Mouse (Mus musculus) lung, embryonic 14.5 days (tissue): ENCODE data around the gene Fyb2. TPM values are rescaled to one million over a fixed set of nuclear protein-coding genes. Genes with fewer than 3 reads are reported as not detected.

Experiments
- ATAC-seq: fragments of 200-750 bp; cut with Nextera tagmentation; 2 replicates; pipeline ENCODE4 v1.8.0; 2017; ENCODE audit warnings: mild to moderate bottlenecking, moderate TSS enrichment, moderate library complexity; ENCODE audit not compliant: insufficient read depth
- DNase-seq: peaks from one replicate; pipeline ENCODE4 v3.0.0-alpha.2; 2015
- H3K27ac ChIP-seq: fragments of 300-500 bp; sonication (generic); 2 replicates; pipeline ENCODE4 v1.5.1; 2014; ENCODE audit warnings: low read depth, mild to moderate bottlenecking, moderate library complexity
- H3K27me3 ChIP-seq: fragments of 300-500 bp; sonication (generic); 2 replicates; pipeline ENCODE4 v1.6.1; 2014; ENCODE audit warnings: low read length, control low read depth; ENCODE audit not compliant: insufficient read depth
- H3K36me3 ChIP-seq: fragments of 300-500 bp; sonication (generic); 2 replicates; pipeline ENCODE4 v1.6.1; 2014; ENCODE audit warnings: control low read depth; ENCODE audit not compliant: insufficient read depth
- H3K4me1 ChIP-seq: fragments of 300-500 bp; sonication (generic); 2 replicates; pipeline ENCODE4 v1.6.1; 2014; ENCODE audit warnings: antibody characterized with exemption, control low read depth; ENCODE audit not compliant: insufficient read depth
- H3K4me2 ChIP-seq: fragments of 300-500 bp; sonication (generic); 2 replicates; pipeline ENCODE4 v1.6.1; 2014; ENCODE audit warnings: mild to moderate bottlenecking
- H3K4me3 ChIP-seq: fragments of 300-500 bp; sonication (generic); 2 replicates; pipeline ENCODE4 v1.5.1; 2014; ENCODE audit warnings: low read depth, low read length
- H3K9ac ChIP-seq: fragments of 300-500 bp; sonication (generic); 2 replicates; pipeline ENCODE4 v1.6.1; 2014
- H3K9me3 ChIP-seq: fragments of 300-500 bp; sonication (generic); 2 replicates; pipeline ENCODE4 v1.6.1; 2016; ENCODE audit warnings: low read depth, low read length, control low read depth
- CTCF ChIP-seq: IDR thresholded peaks from 2 replicates; pipeline ENCODE4 v1.5.1; 2016; ENCODE audit warnings: antibody characterized with exemption, low read depth
- WGBS: fragments of 180-500 bp; shearing (Covaris S2); extraction: QIAGEN DNeasy Blood & Tissue Kit; methylation state at CpG from one replicate; pipeline ENCODE4 v1.1.7; 2014; 5-methylcytosine and 5-hydroxymethylcytosine counted together
- polyA plus RNA-seq: library from polyadenylated mRNA; unstranded; fragments of >200 nt; fragmentation: Nextera tagmentation; extraction: Ambion mirVana; gene quantifications from 2 replicates; pipeline ENCODE4 v1.2.1, GENCODE M21; 2014

Gene Fyb2
- polyA plus RNA-seq, 1 experiment from 2014 or later, result not detected

- no peak overlapping the region for H3K9ac ChIP-seq
- no peak for DNase-seq
- ATAC-seq, result no peak
- no peak overlapping the region for H3K4me2 ChIP-seq
- no peaks in the 10 kb centered on the region for H3K4me1 ChIP-seq
- WGBS, result 48% methylated on average over 6 of the region's 6 CpGs
- no peaks in the 10 kb centered on the region for H3K36me3 ChIP-seq
- no peaks in the 10 kb centered on the region for H3K27me3 ChIP-seq
- H3K4me3 ChIP-seq, result no peak overlapping the region
- no peak overlapping the region for H3K27ac ChIP-seq
- H3K9me3 ChIP-seq, result no peaks in the 10 kb centered on the region
- no peak for TF ChIP-seq CTCF
Observed at GRCm38 (mm10) chr4:104939535-104939934, 26.3 kb downstream of the Fyb2 start.

GRCm38 (mm10) chr4:104941895-104942294, 28.6 kb downstream of the Fyb2 start:
- no peak overlapping the region for H3K4me2 ChIP-seq
- WGBS, result 83% methylated on average over 1 of the region's 1 CpGs
- DNase-seq, result no peak
- H3K36me3 ChIP-seq, result no peaks in the 10 kb centered on the region
- H3K27me3 ChIP-seq, result no peaks in the 10 kb centered on the region
- no peak for TF ChIP-seq CTCF
- ATAC-seq, result no peak
- no peak overlapping the region for H3K27ac ChIP-seq
- no peaks in the 10 kb centered on the region for H3K9me3 ChIP-seq
- no peak overlapping the region for H3K9ac ChIP-seq
- H3K4me3 ChIP-seq, result no peak overlapping the region
- no peaks in the 10 kb centered on the region for H3K4me1 ChIP-seq

DNA sequence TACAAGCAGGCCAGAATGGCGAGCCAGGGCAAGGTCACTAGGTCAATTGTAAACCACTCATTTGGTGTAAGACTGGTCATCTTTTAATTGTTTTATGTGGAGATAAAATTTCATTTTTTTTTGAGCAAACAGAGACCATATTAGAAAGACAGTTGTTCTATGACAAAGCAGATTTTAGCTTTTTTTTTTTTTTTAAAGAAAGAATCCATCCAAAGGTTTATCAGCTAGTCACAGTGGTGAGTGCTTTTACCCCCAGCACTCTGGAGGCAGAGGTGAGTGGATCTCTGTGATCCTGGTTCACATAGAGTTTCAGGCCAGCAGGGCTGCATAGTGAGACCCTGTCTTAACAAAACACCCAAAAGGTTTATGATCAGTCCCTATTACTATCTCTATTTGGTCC, 31.2 kb downstream of the Fyb2 start:
- Histone ChIP-seq H3K9ac (no peak overlapping the region), H3K27ac (no peak overlapping the region), H3K36me3 (no peaks in the 10 kb centered on the region), H3K27me3 (no peaks in the 10 kb centered on the region), H3K4me1 (no peaks in the 10 kb centered on the region), H3K9me3 (no peaks in the 10 kb centered on the region), H3K4me3 (no peak overlapping the region), H3K4me2 (no peak overlapping the region)
- 64% methylated on average over 1 of the region's 1 CpGs for WGBS
- ATAC-seq (no peak), DNase-seq (no peak)
- no peak for TF ChIP-seq CTCF

- DNase-seq (peak; percentile 67), ATAC-seq (no peak)
- Histone ChIP-seq H3K27me3 (no peaks in the 10 kb centered on the region), H3K4me3 (no peak overlapping the region), H3K9me3 (no peaks in the 10 kb centered on the region), H3K9ac (no peak overlapping the region), H3K4me1 (no peaks in the 10 kb centered on the region), H3K27ac (no peak overlapping the region), H3K4me2 (no peak overlapping the region), H3K36me3 (no peaks in the 10 kb centered on the region)
- TF ChIP-seq CTCF, result no peak
- 24% methylated on average over 4 of the region's 4 CpGs for WGBS
Observed at GRCm38 (mm10) chr4:104948886-104949285, 35.6 kb downstream of the Fyb2 start.

DNA sequence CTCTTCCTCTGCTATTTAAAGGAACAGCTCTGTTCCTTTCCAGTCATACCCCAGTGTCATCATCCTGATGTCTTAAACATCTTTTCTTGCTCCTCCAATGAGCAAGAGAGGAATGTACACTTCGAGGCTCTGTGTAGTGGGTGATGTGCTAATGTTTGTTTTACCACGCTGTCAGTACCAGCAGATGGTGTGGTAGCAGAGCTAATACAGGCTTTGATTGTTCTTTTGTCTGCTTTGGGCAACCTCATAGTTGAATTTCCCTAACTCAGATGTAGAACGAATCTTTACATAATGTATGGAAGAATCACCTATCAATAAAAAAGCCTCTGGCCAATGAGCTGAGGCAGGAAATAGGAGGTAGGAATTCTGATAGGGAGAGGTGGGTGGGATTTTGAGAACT, 36.0 kb downstream of the Fyb2 start:
- no peaks in the 10 kb centered on the region for H3K27me3 ChIP-seq
- ATAC-seq, result no peak
- no peaks in the 10 kb centered on the region for H3K36me3 ChIP-seq

DNA sequence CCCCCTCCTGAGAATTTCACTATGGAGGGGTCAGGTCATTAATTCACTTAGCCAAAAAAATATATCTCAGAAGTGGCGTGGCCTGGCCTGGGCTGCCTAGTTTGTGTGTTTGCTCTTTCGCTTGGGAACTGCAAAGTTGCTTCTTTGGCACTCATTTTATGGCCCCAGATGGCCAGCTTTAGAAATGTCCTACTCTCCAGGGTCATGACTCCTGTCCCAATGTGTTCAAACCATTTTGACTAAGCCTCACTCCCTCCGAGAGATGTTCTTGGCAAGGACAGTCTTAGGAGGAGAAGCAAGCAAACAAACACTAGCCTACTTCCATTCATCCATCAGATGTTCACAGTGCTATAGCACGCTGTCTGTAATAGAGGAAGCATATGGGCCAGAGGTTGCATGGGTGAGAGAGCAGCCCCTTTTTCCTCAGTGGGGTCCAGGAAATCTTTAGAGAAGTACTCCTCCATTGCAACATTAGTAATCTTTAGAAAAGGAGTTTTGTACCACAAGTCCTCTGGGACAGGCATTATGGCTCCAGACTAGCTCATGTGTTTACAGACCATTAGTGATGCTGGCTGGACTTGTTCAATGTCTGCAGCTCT, 38.1 kb downstream of the Fyb2 start:
- ATAC-seq (no peak), DNase-seq (no peak)
- 68% methylated on average over 4 of the region's 4 CpGs for WGBS
- Histone ChIP-seq H3K4me1 (no peaks in the 10 kb centered on the region), H3K4me2 (no peak overlapping the region), H3K9me3 (no peaks in the 10 kb centered on the region), H3K27me3 (no peaks in the 10 kb centered on the region), H3K4me3 (no peak overlapping the region), H3K9ac (no peak overlapping the region), H3K27ac (no peak overlapping the region), H3K36me3 (no peaks in the 10 kb centered on the region)
- TF ChIP-seq CTCF, result no peak

More for the DNA sequence above, 36.0 kb downstream of the Fyb2 start:
- no peak overlapping the region for H3K9ac ChIP-seq
- TF ChIP-seq CTCF, result no peak
- H3K4me2 ChIP-seq, result no peak overlapping the region
- no peaks in the 10 kb centered on the region for H3K9me3 ChIP-seq
- WGBS, result 36% methylated on average over 3 of the region's 3 CpGs
- no peak overlapping the region for H3K4me3 ChIP-seq
- no peak for DNase-seq
- no peak overlapping the region for H3K27ac ChIP-seq
- no peaks in the 10 kb centered on the region for H3K4me1 ChIP-seq

- peak; percentile 42 for DNase-seq
Observed at GRCm38 (mm10) chr4:104956691-104957090, 43.4 kb downstream of the Fyb2 start.

More at GRCm38 (mm10) chr4:104956691-104957090, 43.4 kb downstream of the Fyb2 start:
- WGBS, result 45% methylated on average over 7 of the region's 7 CpGs
- no peak for TF ChIP-seq CTCF
- Histone ChIP-seq H3K4me2 (no peak overlapping the region), H3K9ac (no peak overlapping the region), H3K36me3 (no peaks in the 10 kb centered on the region), H3K27ac (no peak overlapping the region), H3K4me1 (no peaks in the 10 kb centered on the region), H3K4me3 (no peak overlapping the region), H3K9me3 (no peaks in the 10 kb centered on the region), H3K27me3 (no peaks in the 10 kb centered on the region)
- ATAC-seq, result no peak
